Mouse (Mus musculus) neural tube, embryonic 14.5 days (tissue): ENCODE data around the gene Il27. TPM values are rescaled to one million over a fixed set of nuclear protein-coding genes. Genes with fewer than 3 reads are reported as not detected.

Experiments used
- ATAC-seq: fragments of 200-750 bp; cut with Nextera tagmentation; 2 replicates; pipeline ENCODE4 v1.8.0; 2017; ENCODE audit warnings: low read depth, mild to moderate bottlenecking, moderate TSS enrichment, moderate library complexity
- H3K27ac ChIP-seq: fragments of 300-500 bp; sonication (generic); 2 replicates; pipeline ENCODE4 v1.5.1; 2014; ENCODE audit warnings: low read depth, mild to moderate bottlenecking, control low read depth, low read length, moderate library complexity, mixed read lengths
- H3K27me3 ChIP-seq: fragments of 300-500 bp; sonication (generic); 2 replicates; pipeline ENCODE4 v1.6.1; 2014; ENCODE audit warnings: low read length; ENCODE audit not compliant: control insufficient read depth, insufficient read depth
- H3K36me3 ChIP-seq: fragments of 300-500 bp; sonication (generic); 2 replicates; pipeline ENCODE4 v1.6.1; 2014; ENCODE audit warnings: low read length, mixed read lengths; ENCODE audit not compliant: control insufficient read depth, insufficient read depth
- H3K4me1 ChIP-seq: fragments of 300-500 bp; sonication (generic); 2 replicates; pipeline ENCODE4 v1.6.1; 2014; ENCODE audit warnings: low read length; ENCODE audit not compliant: control insufficient read depth, insufficient read depth
- H3K4me2 ChIP-seq: fragments of 300-500 bp; sonication (generic); 2 replicates; pipeline ENCODE4 v1.6.1; 2014; ENCODE audit warnings: mild to moderate bottlenecking, low read depth, low read length, control low read depth
- H3K4me3 ChIP-seq: fragments of 300-500 bp; sonication (generic); 2 replicates; pipeline ENCODE4 v1.5.1; 2014; ENCODE audit warnings: low read depth, low read length, control low read depth, mixed read lengths
- H3K9ac ChIP-seq: fragments of 300-500 bp; sonication (generic); replicated peaks from 2 replicates; pipeline ENCODE4 v1.6.1; 2014; ENCODE audit warnings: low read depth, mild to moderate bottlenecking, control low read depth, low read length, mixed read lengths
- H3K9me3 ChIP-seq: fragments of 300-500 bp; sonication (generic); 2 replicates; pipeline ENCODE4 v1.6.1; 2016; ENCODE audit warnings: low read length; ENCODE audit not compliant: control insufficient read depth
- WGBS: fragments of 180-500 bp; shearing (Covaris S2); extraction: QIAGEN DNeasy Blood & Tissue Kit; methylation state at CpG from one replicate; pipeline ENCODE4 v1.1.7; 2014; 5-methylcytosine and 5-hydroxymethylcytosine counted together
- polyA plus RNA-seq: library from polyadenylated mRNA; unstranded; fragments of >200 nt; fragmentation: Nextera tagmentation; extraction: Ambion mirVana; gene quantifications from 2 replicates; pipeline ENCODE4 v1.2.1, GENCODE M21; 2014

Gene Il27
- polyA plus RNA-seq, 1 experiment from 2014 or later = not detected

- Histone ChIP-seq H3K4me2 (no peak overlapping the region), H3K9ac (no peak overlapping the region), H3K4me3 (no peak overlapping the region), H3K4me1 (no peaks in the 10 kb centered on the region), H3K36me3 (no peaks in the 10 kb centered on the region), H3K27me3 (no peaks in the 10 kb centered on the region), H3K27ac (no peak overlapping the region), H3K9me3 (no peaks in the 10 kb centered on the region)
- 6% methylated on average over 16 of the region's 16 CpGs for WGBS
- no peak for ATAC-seq
Observed at GRCm38 (mm10) chr7:126587779-126588178, 7.0 kb downstream of the Il27 start.

DNA sequence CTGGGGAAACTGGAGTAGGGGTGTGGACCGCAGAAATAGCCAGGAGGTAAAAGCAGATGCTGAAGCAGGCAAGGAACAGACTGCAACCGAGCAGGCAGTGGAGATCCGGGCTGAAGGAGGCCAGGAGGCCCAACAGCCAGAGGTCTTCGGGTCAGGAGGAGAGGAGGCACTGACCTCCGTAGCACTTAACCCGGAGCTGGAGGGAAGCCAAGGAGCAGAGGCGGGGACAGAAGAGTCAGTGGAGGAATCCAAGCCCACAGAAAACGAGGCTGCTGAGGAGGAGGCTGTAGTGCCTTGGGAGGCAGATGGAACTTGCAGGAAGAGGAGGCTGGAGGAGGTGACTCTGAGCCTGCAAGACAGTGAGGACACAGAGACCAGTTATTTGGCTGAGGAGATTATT lies 7.9 kb downstream of the Il27 start:
- Histone ChIP-seq H3K4me2 (no peak overlapping the region), H3K9me3 (no peaks in the 10 kb centered on the region), H3K4me3 (no peak overlapping the region), H3K27ac (no peak overlapping the region), H3K27me3 (no peaks in the 10 kb centered on the region), H3K9ac (no peak overlapping the region), H3K4me1 (no peaks in the 10 kb centered on the region; the same call in 1 of the 2 replicates), H3K36me3 (no peaks in the 10 kb centered on the region)
- no peak for ATAC-seq
- 75% methylated on average over 8 of the region's 8 CpGs for WGBS

DNA sequence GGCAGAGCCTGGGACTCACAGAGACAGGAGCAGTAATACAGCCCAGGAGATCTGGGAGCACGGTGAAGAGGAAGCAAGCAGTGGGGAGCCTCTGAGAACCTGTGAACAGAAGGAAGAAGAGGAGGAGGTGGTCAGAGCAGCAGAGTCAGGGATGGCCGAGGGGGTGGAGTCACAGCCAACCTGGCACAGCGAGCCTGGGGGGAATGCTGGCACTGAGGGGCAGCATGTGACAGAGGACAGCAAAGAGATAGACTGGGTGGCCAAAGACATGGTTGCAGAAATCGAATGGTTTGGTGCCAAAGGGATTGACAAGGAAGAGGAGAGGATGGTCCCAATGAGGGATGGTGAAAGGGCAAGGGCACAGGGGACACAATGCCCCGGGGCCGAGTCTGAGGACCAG lies 9.0 kb downstream of the Il27 start, which contains the start of gene Cln3:
Cln3 (minus strand) TSS at position 101 of the 400 bp plus-strand sequence.
- WGBS = 78% methylated on average over 6 of the region's 6 CpGs
- Histone ChIP-seq H3K9ac (no peak within 1 kb of the TSS), H3K9me3 (no peaks in the 10 kb centered on the region), H3K27me3 (no peaks in the 10 kb centered on the region), H3K4me2 (no peak within 1 kb of the TSS), H3K4me3 (no peak within 1 kb of the TSS), H3K36me3 (no peaks in the 10 kb centered on the region), H3K27ac (no peak within 1 kb of the TSS), H3K4me1 (peaks cover 3% of the 10 kb centered on the region; the same call in 1 of the 2 replicates)
- ATAC-seq = no peak

- Histone ChIP-seq H3K9me3 (no peaks in the 10 kb centered on the region), H3K36me3 (no peaks in the 10 kb centered on the region), H3K4me2 (peak within 1 kb of the TSS; percentile 86), H3K9ac (no peak within 1 kb of the TSS), H3K4me1 (peaks cover 3% of the 10 kb centered on the region; the same call in 1 of the 2 replicates), H3K4me3 (peak within 1 kb of the TSS; percentile 51), H3K27ac (no peak within 1 kb of the TSS), H3K27me3 (no peaks in the 10 kb centered on the region)
- ATAC-seq = no peak
- WGBS = 84% methylated on average over 8 of the region's 8 CpGs
Observed at GRCm38 (mm10) chr7:126584506-126584977, 10.2 kb downstream of the Il27 start, which contains the start of gene Apobr. Gene Apobr (plus strand): TSS chr7:126584942.

DNA sequence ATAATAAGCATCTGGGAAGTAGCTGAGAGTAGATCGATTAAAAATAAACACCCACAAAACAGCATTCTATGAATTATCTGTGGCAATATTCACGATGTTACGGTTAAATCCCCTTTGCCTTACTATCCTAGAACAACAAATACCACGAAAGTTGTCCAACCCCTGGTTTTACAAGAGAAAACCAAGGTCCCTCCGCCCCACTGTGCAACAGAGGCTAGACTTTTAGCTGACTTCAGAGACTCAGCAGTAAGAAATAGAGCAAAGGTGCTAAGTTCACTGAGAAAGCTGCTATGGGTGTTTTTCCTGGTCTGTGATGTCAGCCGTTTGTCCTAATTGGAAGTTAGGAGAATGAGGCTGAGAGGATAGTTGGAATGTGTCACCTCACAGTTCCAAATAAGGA lies 11.0 kb downstream of the Il27 start:
- Histone ChIP-seq H3K4me1 (peaks cover 3% of the 10 kb centered on the region; the same call in 1 of the 2 replicates), H3K9ac (no peak overlapping the region), H3K36me3 (no peaks in the 10 kb centered on the region), H3K4me3 (peak overlapping the region; percentile 51), H3K27me3 (no peaks in the 10 kb centered on the region), H3K9me3 (no peaks in the 10 kb centered on the region), H3K4me2 (peak overlapping the region; percentile 86), H3K27ac (no peak overlapping the region)
- no peak for ATAC-seq
- 65% methylated on average over 6 of the region's 6 CpGs for WGBS

GRCm38 (mm10) chr7:126583251-126583709 lies 11.5 kb downstream of the Il27 start:
- Histone ChIP-seq H3K36me3 (no peaks in the 10 kb centered on the region), H3K9ac (peak overlapping the region; percentile 49), H3K27ac (peak overlapping the region; percentile 70; the same call in 1 of the 2 replicates), H3K4me1 (peaks cover 3% of the 10 kb centered on the region; the same call in 1 of the 2 replicates), H3K4me3 (peak overlapping the region; percentile 51), H3K27me3 (no peaks in the 10 kb centered on the region), H3K9me3 (no peaks in the 10 kb centered on the region), H3K4me2 (peak overlapping the region; percentile 86)
- WGBS = under 1% methylated on average over 22 of the region's 22 CpGs
- ATAC-seq = peak; percentile 92

DNA sequence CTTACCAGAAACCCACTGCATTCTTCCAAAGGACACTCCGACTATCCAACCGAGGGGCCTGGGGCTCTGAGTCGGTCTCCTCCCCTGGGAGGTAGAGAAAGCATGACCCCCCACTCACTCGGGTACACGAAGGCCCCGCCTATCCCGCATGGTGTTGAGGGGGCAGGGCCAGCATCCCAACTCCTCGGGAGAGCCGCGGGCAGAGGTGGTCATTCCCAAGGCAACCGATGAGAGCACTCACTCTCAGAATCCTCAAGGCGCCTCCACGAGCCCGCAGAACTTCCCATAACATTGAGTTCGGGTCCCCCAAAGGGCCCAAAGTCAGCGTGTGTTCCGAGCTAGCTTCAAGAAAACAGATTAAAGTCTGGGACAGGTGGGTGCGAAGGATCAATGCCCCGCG lies 12.0 kb downstream of the Il27 start:
- 1% methylated on average over 20 of the region's 20 CpGs for WGBS
- Histone ChIP-seq H3K9ac (peak overlapping the region; percentile 49), H3K27ac (no peak overlapping the region), H3K27me3 (no peaks in the 10 kb centered on the region), H3K4me3 (peak overlapping the region; percentile 51), H3K4me1 (peaks cover 3% of the 10 kb centered on the region; the same call in 1 of the 2 replicates), H3K4me2 (peak overlapping the region; percentile 86), H3K36me3 (no peaks in the 10 kb centered on the region), H3K9me3 (no peaks in the 10 kb centered on the region)
- peak; percentile 77 for ATAC-seq

DNA sequence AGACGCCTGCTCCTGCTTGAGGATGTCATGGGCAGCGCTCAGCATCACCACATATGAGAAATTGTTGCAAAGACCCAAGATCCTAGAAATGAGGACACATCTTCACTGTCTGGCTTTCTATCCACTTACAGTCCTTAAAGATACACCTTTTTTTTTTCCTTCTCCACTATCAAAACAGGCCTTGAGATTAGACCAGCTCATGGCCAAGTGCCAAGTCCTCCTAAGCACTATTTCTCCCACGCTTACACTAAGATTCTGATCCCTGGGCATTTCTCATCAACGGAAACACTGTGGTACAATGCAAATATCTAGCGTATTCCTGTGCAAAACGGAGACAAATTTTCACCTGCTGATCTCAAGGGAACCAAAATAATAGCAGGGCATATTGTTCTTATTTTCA lies 13.1 kb downstream of the Il27 start:
- Histone ChIP-seq H3K27me3 (no peaks in the 10 kb centered on the region), H3K4me1 (peaks cover 3% of the 10 kb centered on the region; the same call in 1 of the 2 replicates), H3K27ac (no peak overlapping the region), H3K9me3 (no peaks in the 10 kb centered on the region), H3K4me3 (no peak overlapping the region), H3K9ac (no peak overlapping the region), H3K36me3 (no peaks in the 10 kb centered on the region), H3K4me2 (0 out of 2 replicates have a peak overlapping the region, but pooled peaks have one; percentile 12)
- ATAC-seq = no peak
- WGBS = 88% methylated on average over 6 of the region's 6 CpGs

GRCm38 (mm10) chr7:126579172-126579571 lies 15.6 kb downstream of the Il27 start:
- no peaks in the 10 kb centered on the region for H3K36me3 ChIP-seq
- no peak overlapping the region for H3K4me2 ChIP-seq
- 63% methylated on average over 8 of the region's 8 CpGs for WGBS
- no peak overlapping the region for H3K9ac ChIP-seq
- no peak for ATAC-seq
- H3K27me3 ChIP-seq = no peaks in the 10 kb centered on the region
- no peak overlapping the region for H3K27ac ChIP-seq
- H3K4me3 ChIP-seq = no peak overlapping the region
- H3K9me3 ChIP-seq = no peaks in the 10 kb centered on the region
- peaks cover 3% of the 10 kb centered on the region; the same call in 1 of the 2 replicates for H3K4me1 ChIP-seq
